Mouse (Mus musculus) heart, postnatal 0 days (tissue): Measurements from ENCODE around the gene Fbxo42.

Source experiments
- CTCF ChIP-seq: IDR thresholded peaks from 2 replicates; pipeline ENCODE4 v1.5.1; 2016; ENCODE audit warnings: antibody characterized with exemption, control low read depth, low read depth
- EP300 ChIP-seq: IDR thresholded peaks from 2 replicates; pipeline ENCODE4 v1.6.1; 2016; ENCODE audit warnings: antibody characterized with exemption, low read depth

GRCm38 (mm10) chr4:141222752-141223151 lies 75.0 kb downstream of the Fbxo42 start:
- TF ChIP-seq CTCF = no peak
- TF ChIP-seq EP300 = no peak
